32 mouse cellular contexts compared by ENCODE assay signal in the genomic region with DNA sequence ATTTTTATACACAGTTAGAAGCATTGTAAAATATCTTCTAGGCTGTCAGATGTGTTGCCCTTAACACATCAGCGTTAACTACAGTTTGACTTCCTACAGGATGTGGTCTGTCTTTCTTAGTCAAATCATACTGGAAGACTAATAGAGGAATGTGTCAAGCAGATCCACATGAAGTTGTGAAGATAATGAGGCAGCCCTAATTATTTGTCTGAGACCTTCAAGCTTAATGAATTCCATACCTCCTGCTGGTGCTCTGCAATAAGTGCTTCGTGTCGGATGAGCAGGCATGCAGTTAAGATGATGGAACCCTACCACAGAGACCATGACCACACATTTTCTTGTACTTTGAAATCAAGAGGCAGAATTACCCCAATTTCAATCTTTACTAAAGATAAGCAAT.
"Had no signal": no experiment of that assay in that cellular context is flagged by ENCODE, and none has a peak within 500 bp of the region (broad histone marks: within the 10 kb centered on the region; RNA-seq: fewer than 3 reads in every experiment).

No protein-coding gene starts in this region.

- H3K4me3 ChIP-seq: left cerebral cortex, adult 2 months; limb, embryonic 10.5 days; limb, embryonic 12.5 days; limb, embryonic 13.5 days; limb, embryonic 15.5 days; liver, embryonic 12.5 days; liver, embryonic 13.5 days; liver, embryonic 15.5 days; lung, embryonic 15.5 days; megakaryocyte, embryonic 14.5 days; midbrain, embryonic 10.5 days; midbrain, embryonic 12.5 days; midbrain, embryonic 13.5 days; midbrain, embryonic 15.5 days; myocyte had no signal

- H3K9ac ChIP-seq: limb, embryonic 12.5 days; limb, embryonic 13.5 days; limb, embryonic 15.5 days; liver, embryonic 12.5 days; liver, embryonic 13.5 days; liver, embryonic 14.5 days; liver, embryonic 15.5 days; liver, postnatal 0 days; lung, embryonic 14.5 days; lung, embryonic 15.5 days; midbrain, embryonic 12.5 days; midbrain, embryonic 13.5 days; midbrain, embryonic 15.5 days had no signal

- H3K9me3 ChIP-seq: limb, embryonic 10.5 days; limb, embryonic 12.5 days; limb, embryonic 13.5 days; limb, embryonic 15.5 days; liver, embryonic 12.5 days; liver, embryonic 13.5 days; liver, embryonic 15.5 days; lung, embryonic 15.5 days; midbrain, embryonic 10.5 days; midbrain, embryonic 12.5 days; midbrain, embryonic 13.5 days; midbrain, embryonic 15.5 days had no signal

- H3K27me3 ChIP-seq: limb, embryonic 12.5 days; limb, embryonic 13.5 days; limb, embryonic 15.5 days; liver, embryonic 12.5 days; liver, embryonic 13.5 days; liver, embryonic 15.5 days; lung, embryonic 15.5 days; megakaryocyte, embryonic 14.5 days; midbrain, embryonic 12.5 days; midbrain, embryonic 13.5 days; midbrain, embryonic 15.5 days had no signal

- ATAC-seq: liver, embryonic 12.5 days; liver, postnatal 0 days; lung, postnatal 0 days; midbrain, embryonic 13.5 days; midbrain, embryonic 15.5 days had no signal

- H3K4me1 ChIP-seq: limb, embryonic 15.5 days; liver, embryonic 12.5 days; liver, embryonic 13.5 days; liver, embryonic 15.5 days; lung, embryonic 15.5 days; megakaryocyte, embryonic 14.5 days; midbrain, embryonic 10.5 days; midbrain, embryonic 12.5 days; midbrain, embryonic 13.5 days; midbrain, embryonic 15.5 days had no signal

- DNase-seq: layer of hippocampus, postnatal 36 days; left cerebral cortex, postnatal 4 days; liver; liver, embryonic 13.5 days; liver, postnatal 0 days; lung, adult 18-20 months; lung, adult 2 months; lung, embryonic 14.5 days; lung, postnatal 10 days; lung, postnatal 14 days; lung, postnatal 36 days; lung, postnatal 4 days; midbrain, embryonic 14.5 days had no signal

- H3K36me3 ChIP-seq: limb, embryonic 10.5 days; limb, embryonic 12.5 days; limb, embryonic 13.5 days; limb, embryonic 15.5 days; liver, embryonic 12.5 days; liver, embryonic 13.5 days; liver, embryonic 15.5 days; lung, embryonic 15.5 days; midbrain, embryonic 10.5 days; midbrain, embryonic 12.5 days; midbrain, embryonic 13.5 days; midbrain, embryonic 15.5 days had no signal

- H3K27ac ChIP-seq: left cerebral cortex, adult 2 months; limb, embryonic 10.5 days; limb, embryonic 12.5 days; limb, embryonic 13.5 days; limb, embryonic 15.5 days; liver, embryonic 12.5 days; liver, embryonic 13.5 days; liver, embryonic 14.5 days; liver, embryonic 15.5 days; lung, embryonic 15.5 days; macrophage; midbrain, embryonic 10.5 days; midbrain, embryonic 12.5 days; midbrain, embryonic 13.5 days; midbrain, embryonic 15.5 days had no signal

- H3K4me2 ChIP-seq: limb, embryonic 12.5 days; limb, embryonic 13.5 days; limb, embryonic 15.5 days; liver, embryonic 11.5 days; liver, embryonic 12.5 days; liver, embryonic 13.5 days; liver, embryonic 15.5 days; lung, embryonic 14.5 days; lung, embryonic 15.5 days; midbrain, embryonic 11.5 days; midbrain, embryonic 12.5 days; midbrain, embryonic 13.5 days; midbrain, embryonic 15.5 days had no signal
